Mouse (Mus musculus): Measurements from ENCODE around the gene Zbtb46.

DNA sequence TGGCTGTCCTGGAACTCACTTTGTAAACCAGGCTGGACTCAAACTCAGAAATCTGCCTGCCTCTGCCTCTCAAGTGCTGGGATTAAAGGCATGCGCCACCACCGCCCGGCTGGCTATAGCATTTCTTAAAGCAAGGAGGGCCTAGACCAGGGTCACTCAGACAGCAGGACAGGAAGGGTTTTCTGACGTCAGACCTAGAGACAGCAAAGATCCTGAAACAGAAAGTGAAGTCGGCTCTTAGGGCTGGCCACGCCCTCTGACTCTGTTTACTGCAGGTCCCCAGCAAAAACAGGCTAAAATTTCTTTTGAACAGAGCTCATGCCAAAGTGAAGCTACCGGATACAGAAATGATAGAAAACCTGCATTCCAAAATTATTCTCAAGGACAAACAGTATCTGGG lies 49.6 kb downstream of the Zbtb46 start:
- TF ChIP-seq CTCF (IDR thresholded peaks at IDR 0.05; ENCODE audit: borderline replicate concordance, extremely low read depth, insufficient read depth, insufficient read length) (no peak), POLR2A (IDR thresholded peaks at IDR 0.05; ENCODE audit: borderline replicate concordance, extremely low read depth, insufficient read depth, insufficient read length, poor library complexity, severe bottlenecking) (no peak)
